Mouse (Mus musculus): Measurements from ENCODE around the gene Tmc3.

DNA sequence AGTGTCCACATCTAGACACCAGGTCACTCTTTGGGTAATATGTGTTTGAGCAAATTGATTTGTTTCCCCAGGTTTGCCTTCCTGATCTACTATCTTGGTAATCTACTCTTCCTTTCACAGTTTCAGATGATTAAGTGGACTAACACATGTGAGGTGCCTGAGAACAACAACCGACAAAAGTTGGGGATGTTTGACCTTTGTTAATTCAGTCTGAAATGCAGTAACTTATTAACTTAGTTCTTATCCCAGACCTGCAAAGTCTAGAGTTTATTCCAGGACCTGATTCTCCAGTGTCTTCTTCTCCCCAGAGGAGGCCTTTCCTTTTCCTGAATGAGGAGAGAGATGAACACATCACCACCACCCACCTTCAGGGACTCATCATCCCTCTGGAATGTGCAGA, 27.2 kb downstream of the Tmc3 start:
- TF ChIP-seq POLR2A (IDR thresholded peaks at IDR 0.05; ENCODE audit: low read depth, low read length), result no peak
- no peak for TF ChIP-seq CTCF (IDR thresholded peaks at IDR 0.05; ENCODE audit: borderline replicate concordance, insufficient read depth, low read length)
